Mouse (Mus musculus) brain, embryonic 14.5 days (tissue): ENCODE results near the gene 4930426L09Rik. TPM values are rescaled to one million over a fixed set of nuclear protein-coding genes. Genes with fewer than 3 reads are reported as not detected.
"Not testable (repeated sequence)": the region's sequence is repeated elsewhere in the genome, so short reads cannot be mapped to it uniquely, and the experiment has no call there.

ENCODE experiments used
- DNase-seq: peaks from one replicate; pipeline ENCODE4 v3.0.0-alpha.2; 2011; ENCODE audit warnings: low read depth
- CTCF ChIP-seq: fragments of 200-500 bp; IDR thresholded peaks from 2 replicates; pipeline ENCODE4 v1.5.1; 2012; ENCODE audit warnings: inconsistent platforms, mild to moderate bottlenecking, moderate library complexity, borderline replicate concordance; ENCODE audit not compliant: insufficient read depth, insufficient read length; ENCODE audit errors: extremely low read depth
- POLR2A ChIP-seq: fragments of 200-500 bp; IDR thresholded peaks from 2 replicates; pipeline ENCODE4 v1.6.1; 2012; ENCODE audit warnings: mild to moderate bottlenecking, inconsistent platforms, borderline replicate concordance; ENCODE audit not compliant: poor library complexity, insufficient read depth, insufficient read length, severe bottlenecking; ENCODE audit errors: extremely low read depth
- polyA plus RNA-seq: library from polyadenylated mRNA; depleted of rRNA; stranded (reverse); fragments of >200 nt; gene quantifications from 2 replicates; pipeline ENCODE4 v1.2.3, GENCODE M21; 2012

Gene 4930426L09Rik
- polyA plus RNA-seq, 1 experiment = 0.66 TPM

GRCm38 (mm10) chr2:18992512-18993510 is 5.3 kb upstream of the 4930426L09Rik start:
- TF ChIP-seq CTCF (no peak), POLR2A (no peak)
- DNase-seq = no peak

GRCm38 (mm10) chr2:18996451-18997211 is 1.5 kb upstream of the 4930426L09Rik start:
- TF ChIP-seq POLR2A (no peak), CTCF (no peak)
- peak; percentile 43 for DNase-seq

- TF ChIP-seq CTCF (no peak), POLR2A (no peak)
- peak; percentile 77 for DNase-seq
Observed at GRCm38 (mm10) chr2:18997387-18997971, 664 bp upstream of the 4930426L09Rik start.

GRCm38 (mm10) chr2:18999395-18999794 is 1.3 kb downstream of the 4930426L09Rik start:
- TF ChIP-seq CTCF (no peak), POLR2A (no peak)
- DNase-seq = no peak

- TF ChIP-seq POLR2A = no peak
- no peak for TF ChIP-seq CTCF
- DNase-seq = no peak
Observed at GRCm38 (mm10) chr2:19004801-19005200, 6.7 kb downstream of the 4930426L09Rik start.

GRCm38 (mm10) chr2:19006124-19006523 is 8.0 kb downstream of the 4930426L09Rik start:
- TF ChIP-seq POLR2A (no peak), CTCF (no peak)
- DNase-seq = no peak

GRCm38 (mm10) chr2:19007580-19007979 is 9.4 kb downstream of the 4930426L09Rik start:
- TF ChIP-seq CTCF (no peak), POLR2A (no peak)
- no peak for DNase-seq

GRCm38 (mm10) chr2:19010541-19010940 is 12.4 kb downstream of the 4930426L09Rik start:
- not testable (repeated sequence) for DNase-seq

- TF ChIP-seq CTCF (no peak), POLR2A (no peak)
- DNase-seq = no peak
Observed at GRCm38 (mm10) chr2:19011443-19011842, 13.3 kb downstream of the 4930426L09Rik start.

GRCm38 (mm10) chr2:19016348-19016747 is 18.2 kb downstream of the 4930426L09Rik start:
- DNase-seq = no peak
- TF ChIP-seq CTCF = no peak
- no peak for TF ChIP-seq POLR2A

GRCm38 (mm10) chr2:19016839-19017238 is 18.7 kb downstream of the 4930426L09Rik start:
- TF ChIP-seq POLR2A (no peak), CTCF (no peak)
- no peak for DNase-seq

- TF ChIP-seq CTCF = no peak
- TF ChIP-seq POLR2A = no peak
- DNase-seq = no peak
Observed at GRCm38 (mm10) chr2:19018034-19018433, 19.9 kb downstream of the 4930426L09Rik start.
